Mouse (Mus musculus): ENCODE data around the gene Gm28044.
A peak's percentile ranks its signal among the peaks of the same experiment; 100 is the strongest.
"Not testable (repeated sequence)": the region's sequence is repeated elsewhere in the genome, so short reads cannot be mapped to it uniquely, and the experiment has no call there.

Gene Gm28044

GRCm38 (mm10) chr13:67360131-67360744, at the start of gene Gm28044, which contains the start of gene Zfp953:
TSS of gene Gm28044 (minus strand) at chr13:67360536.
TSS of gene Zfp953 (minus strand) at chr13:67360605.
- DNase-seq (ENCODE audit: low spot score): peak; percentile 96

GRCm38 (mm10) chr13:67399183-67399903, 39.0 kb upstream of the Gm28044 start, which contains the start of gene Zfp429:
TSS of gene Zfp429 (minus strand) at chr13:67399819.
- DNase-seq (ENCODE audit: low spot score): peak; percentile 85

GRCm38 (mm10) chr13:67376255-67376654, 15.9 kb upstream of the Gm28044 start:
- DNase-seq (ENCODE audit: low spot score): not testable (repeated sequence)

- DNase-seq (ENCODE audit: low spot score): peak; percentile 83
Observed at GRCm38 (mm10) chr13:67375050-67375911, 14.9 kb upstream of the Gm28044 start, which contains the start of the genes Gm28041 and Zfp456. TSS of gene Gm28041 (minus strand) at chr13:67375733. TSS of gene Zfp456 (minus strand) at chr13:67375810.

GRCm38 (mm10) chr13:67351854-67352253, 8.5 kb downstream of the Gm28044 start:
- no peak for DNase-seq (ENCODE audit: low spot score)

GRCm38 (mm10) chr13:67343422-67343821, 16.9 kb downstream of the Gm28044 start:
- no peak for DNase-seq (ENCODE audit: low spot score)

GRCm38 (mm10) chr13:67332877-67333276, 27.5 kb downstream of the Gm28044 start:
- peak; percentile 10 for DNase-seq (ENCODE audit: low spot score)

- peak; percentile 93 for DNase-seq (ENCODE audit: low spot score)
Observed at GRCm38 (mm10) chr13:67332019-67332724, 28.2 kb downstream of the Gm28044 start, which contains the start of gene Zfp595. TSS of gene Zfp595 (minus strand) at chr13:67332570.

GRCm38 (mm10) chr13:67306718-67307117, 53.6 kb downstream of the Gm28044 start:
- DNase-seq (ENCODE audit: low spot score): peak; percentile 37

- DNase-seq (ENCODE audit: low spot score): peak; percentile 95
Observed at GRCm38 (mm10) chr13:67305822-67306672, 54.3 kb downstream of the Gm28044 start, which contains the start of gene Zfp457. TSS of gene Zfp457 (minus strand) at chr13:67306485.

- peak; percentile 8 for DNase-seq (ENCODE audit: low spot score)
Observed at GRCm38 (mm10) chr13:67278314-67278713, 82.0 kb downstream of the Gm28044 start, which contains the start of gene Zfp458. TSS of gene Zfp458 (minus strand) at chr13:67278466.

- not testable (repeated sequence) for DNase-seq (ENCODE audit: low spot score)
Observed at GRCm38 (mm10) chr13:67269383-67270065, 90.8 kb downstream of the Gm28044 start.

GRCm38 (mm10) chr13:67268568-67269369, 91.6 kb downstream of the Gm28044 start:
- DNase-seq (ENCODE audit: low spot score): peak; percentile 91
